Mouse (Mus musculus): ENCODE data around the gene C1qbp. TPM values are rescaled to one million over a fixed set of nuclear protein-coding genes. Genes with fewer than 3 reads are reported as not detected.

C1qbp gene
- polyA plus RNA-seq (2012; rRNA removed), result 125 and 130 TPM in 2 replicates

DNA sequence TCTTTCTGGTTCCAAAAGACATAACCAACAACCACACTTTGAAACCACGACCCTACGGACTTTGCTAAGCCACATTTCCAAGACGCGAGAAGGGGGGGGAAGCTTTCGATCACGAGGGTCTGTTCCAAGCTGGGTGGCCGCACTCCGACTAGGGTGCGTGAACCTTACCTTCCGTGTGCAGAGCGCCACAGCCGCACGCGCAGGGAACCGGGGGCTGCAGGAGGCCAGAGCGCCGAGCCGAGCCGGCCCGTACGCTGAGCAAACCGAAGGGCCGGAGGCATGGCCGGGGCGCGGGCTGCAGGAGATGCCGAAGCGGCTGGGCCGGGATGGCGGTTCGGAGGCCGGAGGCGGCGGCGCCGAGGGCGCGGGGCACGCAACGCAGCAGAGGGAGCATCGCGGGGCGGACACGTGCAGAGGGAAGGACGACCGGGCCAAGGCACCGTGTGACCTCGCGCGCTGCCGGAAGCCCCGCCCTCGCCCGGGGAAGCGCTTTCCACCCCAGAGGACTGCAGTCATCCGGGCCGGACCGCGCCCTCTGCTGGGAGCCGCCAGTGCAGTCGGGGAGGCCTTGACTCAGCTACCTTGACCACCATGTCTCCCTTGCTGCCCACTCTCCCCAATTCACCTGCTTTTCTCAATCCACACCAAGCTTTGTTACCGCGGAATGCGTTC lies at the start of gene C1qbp:
Gene C1qbp (minus strand): TSS at position 470 of the 672 bp plus-strand sequence.

DNA sequence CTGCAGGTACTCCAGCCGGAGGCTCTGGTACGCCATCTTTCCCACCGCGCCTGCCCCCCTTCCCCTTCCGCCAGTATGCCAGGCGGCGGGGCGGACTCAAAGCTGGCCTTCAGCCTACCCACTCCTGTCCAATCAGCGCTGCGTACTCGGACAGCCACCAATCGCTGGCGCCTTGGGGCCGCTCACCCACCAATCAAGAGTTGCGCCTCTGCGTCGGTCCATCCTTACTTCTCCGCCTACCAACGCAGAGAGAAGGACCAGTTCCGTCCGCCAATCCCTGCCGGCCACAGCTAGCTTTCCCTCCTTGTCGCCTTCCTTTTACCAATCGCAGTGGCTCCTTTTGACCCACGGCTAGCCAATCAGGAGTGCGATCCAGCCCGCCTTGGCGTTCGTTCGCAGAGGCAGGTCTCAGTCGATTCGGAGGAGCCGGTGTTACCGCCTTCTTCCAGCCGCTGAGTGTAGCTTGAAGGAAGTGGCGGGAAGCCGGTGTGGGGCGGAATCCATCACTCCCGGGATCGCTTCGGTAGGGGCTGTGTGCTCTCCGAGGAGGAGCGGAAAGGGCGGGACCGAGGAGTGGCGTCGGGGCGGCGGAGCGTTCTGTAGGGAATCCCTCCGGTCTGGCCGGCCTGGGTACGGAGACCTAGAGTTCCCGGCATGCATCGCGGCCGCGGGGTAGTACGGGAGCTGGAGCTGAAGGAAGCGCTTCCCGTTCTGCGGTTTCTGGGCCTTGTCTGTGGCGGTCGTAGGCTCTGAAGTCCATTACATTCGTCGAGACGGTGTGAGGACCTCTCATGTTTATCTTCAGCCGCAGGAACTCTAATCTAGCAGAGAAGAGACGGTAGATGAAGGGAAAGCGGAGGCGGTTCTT lies 36.6 kb upstream of the C1qbp start, which contains the start of the genes Mis12 and Derl2:
Gene Mis12 (plus strand): TSS at position 411 of the 868 bp plus-strand sequence.
Gene Derl2 (minus strand): TSS at position 641 of the 868 bp plus-strand sequence.

DNA sequence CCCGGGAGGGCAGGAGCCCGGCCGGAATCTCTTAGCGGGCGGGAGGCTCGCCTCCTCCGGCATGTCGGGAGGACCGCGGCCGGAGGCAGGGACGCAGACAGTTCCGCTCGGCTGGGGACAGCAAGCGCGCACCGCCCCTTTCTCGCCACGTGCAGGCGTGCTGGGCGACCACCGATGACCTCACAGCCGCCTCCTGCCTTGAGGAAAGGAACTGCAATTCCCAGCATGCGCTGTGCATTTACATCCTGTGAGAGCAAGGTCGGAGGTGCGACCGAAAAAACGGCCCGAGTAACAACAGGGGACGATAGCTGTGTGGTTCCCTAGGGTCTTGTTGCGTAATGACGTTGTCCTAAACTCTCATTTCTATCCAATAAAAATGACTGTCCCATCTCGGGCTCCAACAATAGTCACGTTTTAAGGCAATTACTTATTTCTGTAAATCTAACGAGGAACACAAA lies 21.5 kb upstream of the C1qbp start, which contains the start of gene Dhx33:
Gene Dhx33 (minus strand): TSS at position 122 of the 458 bp plus-strand sequence.

DNA sequence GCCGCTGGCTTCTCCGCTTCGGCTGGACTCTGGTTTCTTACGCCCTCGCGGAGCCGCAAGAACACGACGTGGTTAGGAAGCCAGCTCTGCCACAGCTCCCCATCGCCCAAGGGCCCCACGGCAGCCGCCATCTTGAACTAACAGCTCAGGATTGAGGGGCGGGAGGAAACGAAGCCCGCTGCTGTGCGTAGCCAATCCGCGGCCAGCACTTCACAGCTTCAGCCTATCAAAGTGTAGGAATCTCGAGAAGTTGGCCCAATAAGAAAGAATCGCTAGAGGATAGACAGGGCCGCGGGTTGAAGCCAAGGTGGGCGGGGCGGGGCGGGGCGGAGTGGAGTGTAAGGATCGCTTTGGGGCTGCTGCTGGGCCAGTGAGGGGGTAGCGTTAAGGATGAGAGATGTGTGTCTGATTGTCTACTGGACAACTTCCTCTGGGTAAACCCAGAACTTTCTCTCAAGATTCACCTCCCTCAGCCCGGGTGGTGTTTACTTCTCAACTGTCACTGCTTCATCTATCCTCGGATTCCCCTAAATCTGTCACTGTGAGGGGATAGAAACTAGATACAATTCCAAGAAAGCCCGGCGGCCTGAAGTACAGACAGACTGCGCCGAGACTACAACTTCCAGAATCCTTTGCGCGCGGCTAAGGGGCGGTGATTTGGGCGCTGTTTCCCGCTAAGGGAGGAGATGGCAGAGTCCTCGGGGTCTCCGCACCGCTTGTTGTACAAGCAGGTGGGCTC lies 12.8 kb downstream of the C1qbp start, which contains the start of the genes Nup88 and Rpain:
Gene Nup88 (minus strand): TSS at position 153 of the 739 bp plus-strand sequence.
Gene Rpain (plus strand): TSS at position 393 of the 739 bp plus-strand sequence.

Other genes with a start within 250 kb of the C1qbp start
- 9.1 TPM in 2 replicates for gene Zfp3, start 218.8 kb downstream of the C1qbp start, polyA plus RNA-seq (2012; rRNA removed)
- gene Scimp, start 170.4 kb downstream of the C1qbp start, polyA plus RNA-seq (2012; rRNA removed), result 0.07 TPM in 1 of 2 replicates, not detected in the other
- 35.8 and 38.5 TPM in 2 replicates for gene Rabep1, start 138.2 kb downstream of the C1qbp start, polyA plus RNA-seq (2012; rRNA removed)
- 109 and 115 TPM in 2 replicates for gene Nup88, start 13.1 kb downstream of the C1qbp start, polyA plus RNA-seq (2012; rRNA removed)
- gene Rpain, start 12.8 kb downstream of the C1qbp start, polyA plus RNA-seq (2012; rRNA removed), result 66.1 and 68.0 TPM in 2 replicates
- gene Dhx33, start 21.4 kb upstream of the C1qbp start, polyA plus RNA-seq (2012; rRNA removed), result 27.3 and 27.5 TPM in 2 replicates
- gene Mis12, start 36.6 kb upstream of the C1qbp start, polyA plus RNA-seq (2012; rRNA removed), result 14.5 and 16.8 TPM in 2 replicates
- 25.5 and 26.9 TPM in 2 replicates for gene Derl2, start 36.8 kb upstream of the C1qbp start, polyA plus RNA-seq (2012; rRNA removed)
- gene 6330403K07Rik, start 50.5 kb upstream of the C1qbp start, polyA plus RNA-seq (2012; rRNA removed), result 557 and 569 TPM in 2 replicates
- gene Nlrp1a, start 161.7 kb upstream of the C1qbp start, polyA plus RNA-seq (2012; rRNA removed), result not detected in 2 replicates
- 0.04 and 0.05 TPM in 2 replicates for gene Nlrp1b, start 247.7 kb upstream of the C1qbp start, polyA plus RNA-seq (2012; rRNA removed)

All from central nervous system, embryonic 18 days (tissue).